ENCODE assay signal across 13 mouse cellular contexts in genomic region chr10:87351079-87351399, GRCm38 (mm10).
DNase-seq lines count a peak whose midpoint lies in the region; ATAC-seq and TF ChIP-seq lines count a peak whose summit lies in the region.
"Had no signal": no experiment of that assay in that cellular context is flagged by ENCODE, and none has a peak within 500 bp of the region (broad histone marks: within the 10 kb centered on the region; RNA-seq: fewer than 3 reads in every experiment).

No protein-coding gene starts in this region.

- H3K36me3 ChIP-seq in forebrain, embryonic 16.5 days (ENCODE audit: control insufficient read depth, insufficient read depth) = no peaks in the 10 kb centered on the region
- H3K36me3 ChIP-seq in hindbrain, postnatal 0 days (ENCODE audit: insufficient read depth, low read length) = no peaks in the 10 kb centered on the region
- no peaks in the 10 kb centered on the region for H3K36me3 ChIP-seq in neural tube, embryonic 12.5 days

- H3K9me3 ChIP-seq in forebrain, embryonic 16.5 days (ENCODE audit: control insufficient read depth, low read length) = no peaks in the 10 kb centered on the region
- no peaks in the 10 kb centered on the region for H3K9me3 ChIP-seq in hindbrain, postnatal 0 days (ENCODE audit: low read length)
- H3K9me3 ChIP-seq in neural tube, embryonic 12.5 days = no peaks in the 10 kb centered on the region; the same call in 1 of the 2 replicates

- no peak for TF ChIP-seq CTCF in hindbrain, postnatal 0 days (IDR thresholded peaks at IDR 0.05; ENCODE audit: low read depth)

- H3K27me3 ChIP-seq in forebrain, embryonic 16.5 days (replicated peaks; ENCODE audit: control insufficient read depth, insufficient read depth, low read length) = no peaks in the 10 kb centered on the region
- no peaks in the 10 kb centered on the region for H3K27me3 ChIP-seq in hindbrain, postnatal 0 days (ENCODE audit: insufficient read depth, low read length)
- H3K27me3 ChIP-seq in neural tube, embryonic 12.5 days (replicated peaks) = no peaks in the 10 kb centered on the region

- H3K4me3 ChIP-seq in forebrain, embryonic 16.5 days (replicated peaks; ENCODE audit: low read length) = peak overlapping the region; percentile 21
- H3K4me3 ChIP-seq in hindbrain, postnatal 0 days (ENCODE audit: low read length) = peak overlapping the region; percentile 7; the same call in 1 of the 2 replicates
- H3K4me3 ChIP-seq in neural tube, embryonic 12.5 days = 0 out of 2 replicates have a peak overlapping the region, but pooled peaks have one; percentile 2

- peak overlapping the region; percentile 71 for H3K27ac ChIP-seq in forebrain, embryonic 16.5 days (ENCODE audit: low read length)
- H3K27ac ChIP-seq in hindbrain, postnatal 0 days = no peak overlapping the region
- H3K27ac ChIP-seq in neural tube, embryonic 12.5 days = peak overlapping the region; percentile 26; the same call in 1 of the 2 replicates
- H3K27ac ChIP-seq: macrophage had no signal

- H3K4me1 ChIP-seq in forebrain, embryonic 16.5 days (replicated peaks; ENCODE audit: control insufficient read depth, insufficient read depth, low read length) = peaks cover 16% of the 10 kb centered on the region
- H3K4me1 ChIP-seq in hindbrain, postnatal 0 days (ENCODE audit: insufficient read depth, low read length) = peaks cover 6% of the 10 kb centered on the region; the same call in 1 of the 2 replicates
- H3K4me1 ChIP-seq in neural tube, embryonic 12.5 days = peaks cover 17% of the 10 kb centered on the region

- H3K4me2 ChIP-seq in forebrain, embryonic 16.5 days (ENCODE audit: low read length) = peak overlapping the region; percentile 51
- peak overlapping the region; percentile 37 for H3K4me2 ChIP-seq in hindbrain, postnatal 0 days (ENCODE audit: low read depth, low read length)
- peak overlapping the region; percentile 54 for H3K4me2 ChIP-seq in neural tube, embryonic 12.5 days (replicated peaks)

- peak overlapping the region; percentile 23; the same call in 1 of the 2 replicates for H3K9ac ChIP-seq in forebrain, embryonic 16.5 days (replicated peaks; ENCODE audit: low read depth, low read length)
- H3K9ac ChIP-seq in hindbrain, postnatal 0 days (replicated peaks; ENCODE audit: low read length) = no peak overlapping the region
- no peak overlapping the region for H3K9ac ChIP-seq in neural tube, embryonic 12.5 days

- no peak; the same call in 1 of the 2 replicates for ATAC-seq in forebrain, embryonic 16.5 days
- no peak for ATAC-seq in hindbrain, postnatal 0 days
- ATAC-seq in neural tube, embryonic 12.5 days (ENCODE audit: low FRiP score, low read depth) = peak; percentile 55
- ATAC-seq in frontal cortex, adult (ENCODE audit: low TSS enrichment) = no peak

- 21% methylated on average over 8 of the region's 8 CpGs for WGBS in forebrain, embryonic 16.5 days
- 24% methylated on average over 8 of the region's 8 CpGs for WGBS in hindbrain, postnatal 0 days
- WGBS in neural tube, embryonic 12.5 days = 31% methylated on average over 8 of the region's 8 CpGs

- DNase-seq in layer of hippocampus, postnatal 36 days = peak; percentile 4 to 9
- no peak for DNase-seq in layer of hippocampus, adult 18-20 months (ENCODE audit: low spot score in 2 of 2)
- peak; percentile 8 for DNase-seq in hindbrain, postnatal 0 days (ENCODE audit: low spot score)
- DNase-seq in kidney, postnatal 14 days = no peak
- DNase-seq in adrenal gland, adult 18-20 months (ENCODE audit: low spot score in 2 of 2) = no peak
- DNase-seq: cerebellum, postnatal 36 days; kidney, adult 8-10 months; lung, adult 2 months; thymus, adult 2 months had no signal

Comparison
In these comparisons a context has a peak if more than half of its experiments do, and no peak if none do; other contexts are left out.
1. DNase-seq: peak in layer of hippocampus, postnatal 36 days (2 of 2) and hindbrain, postnatal 0 days (single experiment); none in layer of hippocampus, adult 18-20 months (0 of 2), kidney, postnatal 14 days (single experiment) and adrenal gland, adult 18-20 months (0 of 2).
2. Peak in every context shown above with its lines, with median percentiles within 50 percentile points of each other: H3K4me2 ChIP-seq and H3K4me3 ChIP-seq.